Mouse (Mus musculus) CH12.LX (cell line): ENCODE data around the gene Ell.

ENCODE experiments used
- CHD1 ChIP-seq: IDR thresholded peaks from 2 replicates; pipeline ENCODE4 v1.6.1; 2012; ENCODE audit warnings: low read depth, low read length, improper control_type of control experiment, inconsistent platforms
- CTCF ChIP-seq, 2 experiments: IDR thresholded peaks in 1 of 2; conservative IDR thresholded peaks in 1 of 2; 2 replicates each; pipeline ENCODE4 v1.5.1; 2011 to 2012; ENCODE audit warnings: low read depth in 2 of 2, low read length in 2 of 2, improper control_type of control experiment in 1 of 2, inconsistent platforms in 1 of 2, mild to moderate bottlenecking in 1 of 2, moderate library complexity in 1 of 2
- MEF2A ChIP-seq: IDR thresholded peaks from 2 replicates; pipeline ENCODE4 v1.6.1; 2014; ENCODE audit warnings: low read depth, mild to moderate bottlenecking, inconsistent platforms, low read length, improper control_type of control experiment, borderline replicate concordance
- PAX5 ChIP-seq: IDR thresholded peaks from 2 replicates; pipeline ENCODE4 v1.6.1; 2012; ENCODE audit warnings: low read length, inconsistent platforms, mixed read lengths
- POLR2A ChIP-seq: IDR thresholded peaks from 2 replicates; pipeline ENCODE4 v1.6.1; 2011; ENCODE audit warnings: low read depth, mild to moderate bottlenecking, improper control_type of control experiment, low read length

DNA sequence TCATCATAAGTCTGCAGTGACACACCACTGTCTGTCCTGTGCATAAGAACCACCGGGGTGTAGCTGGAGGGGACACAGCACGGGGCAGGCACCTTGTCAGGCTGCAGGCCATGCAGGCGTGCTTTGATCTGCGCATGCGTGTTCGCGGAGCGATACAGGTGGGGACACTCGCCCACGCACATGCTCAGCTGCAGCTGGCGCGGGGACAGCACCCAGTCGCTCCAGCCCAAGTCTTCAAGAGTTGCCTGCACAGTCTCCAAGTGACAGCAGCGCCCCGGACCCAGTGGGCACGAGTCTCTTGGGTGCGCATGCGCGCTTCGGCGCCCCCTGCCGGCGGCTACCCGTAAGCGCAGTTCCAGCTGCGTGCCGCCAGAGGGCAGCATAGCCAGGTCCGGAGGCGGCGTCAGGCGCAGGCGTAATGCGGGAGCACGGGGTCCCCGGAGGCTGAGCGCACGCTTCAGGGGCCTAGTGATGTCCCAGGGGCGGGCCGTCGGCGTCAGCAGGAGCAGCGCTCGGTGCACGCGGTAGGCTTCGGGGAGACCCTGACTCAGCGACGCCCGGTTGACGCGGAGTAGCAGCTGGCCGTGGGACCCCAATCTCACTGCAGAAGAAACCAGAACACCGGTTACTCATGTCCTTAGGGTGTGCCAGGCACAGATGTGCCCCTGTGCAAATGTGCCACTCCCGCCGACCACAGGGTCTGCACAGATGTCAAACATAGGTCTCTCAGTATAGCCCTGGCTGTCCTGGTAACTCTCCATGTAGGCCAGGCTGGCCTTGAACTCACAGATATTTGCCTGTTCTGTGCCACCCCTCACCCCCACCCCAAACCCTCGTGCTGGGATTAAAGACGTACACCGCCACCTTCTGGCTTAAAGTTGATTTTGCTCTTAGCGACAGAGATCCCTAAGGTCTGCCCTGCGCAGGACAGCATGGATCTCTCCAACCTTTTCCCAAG, 90.6 kb downstream of the Ell start:
- TF ChIP-seq MEF2A (peak; percentile 84), POLR2A (no peak; the same call in 1 of the 2 replicates), PAX5 (no peak), CTCF (conservative IDR thresholded peaks at IDR 0.05 in 1 of 2, IDR thresholded peaks at IDR 0.05 in 1 of 2; ENCODE audit: low read depth in 2 of 2, low read length in 2 of 2) (peak; percentile 90 to 100), CHD1 (no peak)
